Mouse (Mus musculus) megakaryocyte, embryonic 14.5 days (primary cell): ENCODE measurements around the gene Ncor2.

Experiments
- FLI1 ChIP-seq: IDR thresholded peaks from 2 replicates; pipeline ENCODE4 v1.6.1; 2012; ENCODE audit warnings: low read length, inconsistent platforms, mixed read lengths
- GATA1 ChIP-seq: IDR thresholded peaks from 3 replicates; pipeline ENCODE4 v1.6.1; 2012; ENCODE audit warnings: mixed read lengths, low read length, inconsistent platforms, borderline replicate concordance

DNA sequence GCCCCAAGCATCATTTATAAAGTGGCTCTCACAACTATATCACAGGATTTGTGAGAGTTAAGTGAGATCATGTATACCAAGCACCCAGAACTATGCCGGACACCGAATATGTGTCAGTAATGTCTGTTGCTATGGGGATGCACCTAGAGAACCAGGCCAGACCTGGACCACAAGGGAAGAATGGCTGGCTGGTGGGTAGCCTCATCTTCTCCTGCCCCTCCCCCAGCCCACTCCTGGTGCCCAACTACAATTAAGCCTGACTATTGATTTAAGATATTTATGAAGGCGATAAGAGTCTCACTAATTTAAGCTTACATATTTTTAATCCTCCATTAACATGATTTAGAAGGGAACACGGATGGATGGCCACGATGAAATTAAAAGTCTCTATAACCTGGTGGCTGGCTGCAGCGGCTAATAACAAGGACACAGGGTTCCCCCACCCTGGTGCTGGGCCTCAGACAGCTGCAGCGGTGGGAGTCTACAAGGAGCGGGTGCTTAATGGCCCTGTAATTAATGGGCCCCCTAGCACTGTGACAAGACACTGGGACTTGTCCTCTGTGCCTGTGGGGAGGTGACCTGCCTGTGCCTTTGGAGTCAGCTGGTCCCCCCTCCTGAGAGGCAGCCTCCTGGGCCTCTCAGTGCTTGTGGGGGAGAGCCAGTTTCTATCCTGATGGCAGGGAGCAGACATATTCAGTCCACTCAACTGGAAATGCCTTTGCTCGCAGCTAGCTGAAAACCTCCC, 38.6 kb upstream of the Ncor2 start:
- TF ChIP-seq GATA1 (no peak), FLI1 (no peak)
